Mouse (Mus musculus) lung, adult 10 weeks (tissue): ENCODE data around the gene Fam83c. TPM values are rescaled to one million over a fixed set of nuclear protein-coding genes. Genes with fewer than 3 reads are reported as not detected.

ENCODE experiments used
- polyA plus RNA-seq: library from polyadenylated mRNA; stranded (reverse); fragments of 350-450 nt; fragmentation: Illumina TruSeq; extraction: RNeasy Lipid Tissue Mini Kit (QIAGEN cat#74804); gene quantifications from one replicate; pipeline ENCODE4 v1.2.3, GENCODE M21; 2014; ENCODE audit warnings: low read depth, low replicate concordance; ENCODE audit not compliant: insufficient read depth

Fam83c gene
- polyA plus RNA-seq = not detected

GRCm38 (mm10) chr2:155834732-155835131, at the start of gene Fam83c:
Gene Fam83c, minus strand, starts transcription at chr2:155834854.

DNA sequence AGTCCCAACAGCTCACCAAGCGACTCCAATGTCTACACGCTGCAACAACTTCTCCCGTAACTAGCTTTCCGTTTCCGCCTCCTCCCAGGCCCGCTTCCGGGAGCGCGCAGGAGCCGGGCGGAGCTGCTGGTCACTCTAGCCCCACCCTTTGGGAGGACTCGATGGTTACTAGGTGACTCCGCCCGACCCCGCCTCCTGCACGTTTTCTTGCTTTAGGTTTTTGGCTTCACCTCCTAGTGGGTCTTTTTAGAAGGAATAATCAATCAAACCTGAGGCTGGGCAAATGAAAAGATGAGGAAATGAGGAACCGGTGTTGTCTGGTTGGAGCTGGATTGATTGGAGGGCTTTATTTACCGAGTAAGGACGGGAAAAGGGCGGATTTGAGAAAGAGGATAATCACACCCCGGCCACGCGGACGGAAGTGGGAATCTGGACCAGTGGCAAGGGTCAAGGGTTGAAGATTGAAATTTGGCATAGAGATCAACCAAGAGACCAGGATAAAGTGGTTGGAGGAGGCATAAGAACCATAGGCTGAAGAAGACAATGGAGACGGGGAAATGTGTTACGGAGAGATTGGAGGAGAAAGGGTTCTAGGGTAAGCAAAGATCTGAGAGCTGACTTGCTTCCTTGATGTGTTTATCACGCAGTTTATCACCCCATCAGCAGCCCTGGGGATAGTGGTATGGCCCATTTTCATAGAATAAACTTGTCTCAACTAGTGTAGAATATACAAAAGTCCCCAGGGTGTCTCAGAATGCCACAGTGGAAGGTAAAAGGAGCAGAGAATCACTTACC, 7.8 kb downstream of the Fam83c start, which contains the start of gene Eif6:
TSS of gene Eif6 (minus strand) at position 296 of the 795 bp plus-strand sequence.

GRCm38 (mm10) chr2:155819392-155819448, 15.4 kb downstream of the Fam83c start, which contains the start of gene BC029722:
Gene BC029722, minus strand, starts transcription at chr2:155819426.

Other genes starting within 250 kb of the Fam83c start
- 26.8 TPM for gene Gss, start 242.0 kb downstream of the Fam83c start, polyA plus RNA-seq
- not detected for gene Myh7b, start 223.6 kb downstream of the Fam83c start, polyA plus RNA-seq
- 48.8 TPM for gene Trpc4ap, start 142.5 kb downstream of the Fam83c start, polyA plus RNA-seq
- 29.9 TPM for gene Edem2, start 105.4 kb downstream of the Fam83c start, polyA plus RNA-seq
- not detected for gene Gm17581, start 99.0 kb downstream of the Fam83c start, polyA plus RNA-seq
- gene Procr, start 83.7 kb downstream of the Fam83c start, polyA plus RNA-seq = 3.2 TPM
- not detected for gene Mmp24, start 59.5 kb downstream of the Fam83c start, polyA plus RNA-seq
- 44.7 TPM for gene BC029722, start 15.4 kb downstream of the Fam83c start, polyA plus RNA-seq
- 71.3 TPM for gene Eif6, start 7.9 kb downstream of the Fam83c start, polyA plus RNA-seq
- 30.8 TPM for gene Uqcc1, start 95.5 kb upstream of the Fam83c start, polyA plus RNA-seq
- gene Gm15557, start 105.9 kb upstream of the Fam83c start, polyA plus RNA-seq = not detected
- 0.35 TPM for gene Gdf5, start 110.5 kb upstream of the Fam83c start, polyA plus RNA-seq
- gene Cep250, start 121.6 kb upstream of the Fam83c start, polyA plus RNA-seq = 3.5 TPM
- gene 6430550D23Rik, start 173.1 kb upstream of the Fam83c start, polyA plus RNA-seq = 0.84 TPM
- 130 TPM for gene Ergic3, start 173.2 kb upstream of the Fam83c start, polyA plus RNA-seq
- 0.27 TPM for gene Fer1l4, start 218.1 kb upstream of the Fam83c start, polyA plus RNA-seq
- 0.41 TPM for gene Spag4, start 230.3 kb upstream of the Fam83c start, polyA plus RNA-seq